Mouse (Mus musculus): Measurements from ENCODE around the gene Setd1a.

- TF ChIP-seq CTCF (conservative IDR thresholded peaks at IDR 0.05; ENCODE audit: low read length): no peak
- no peak for TF ChIP-seq NANOG (IDR thresholded peaks at IDR 0.05; ENCODE audit: borderline replicate concordance, low read length)
These were observed 20.8 kb downstream of the Setd1a start for GRCm38 (mm10) chr7:127797076-127797845.
